Mouse (Mus musculus): ENCODE results near the gene Sftpa1. TPM values are rescaled to one million over a fixed set of nuclear protein-coding genes. Genes with fewer than 3 reads are reported as not detected.

Sftpa1 gene
- polyA plus RNA-seq (2017; shearing (Covaris generic)) = not detected

DNA sequence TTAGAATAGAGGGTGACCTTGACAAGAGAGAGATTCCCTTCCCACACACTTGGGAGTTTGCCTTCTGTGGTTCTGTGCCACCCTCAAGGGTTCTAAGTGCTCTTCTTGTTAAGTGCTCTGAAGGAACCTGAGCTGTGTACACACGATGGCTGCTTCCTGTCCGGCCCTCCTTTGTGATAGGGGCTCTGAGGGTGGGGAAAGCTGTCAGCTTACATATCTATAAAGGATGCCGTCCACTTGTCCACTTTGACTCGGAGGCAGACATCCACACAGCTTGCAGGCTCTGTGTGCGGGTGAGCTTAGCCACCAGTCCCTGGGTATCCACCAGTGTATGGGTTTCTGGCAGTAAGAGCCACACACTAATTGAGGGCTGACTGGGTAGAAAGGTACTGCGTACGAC, at the start of gene Sftpa1:
Gene Sftpa1, plus strand, starts transcription at position 243 of the 400 bp plus-strand sequence.

DNA sequence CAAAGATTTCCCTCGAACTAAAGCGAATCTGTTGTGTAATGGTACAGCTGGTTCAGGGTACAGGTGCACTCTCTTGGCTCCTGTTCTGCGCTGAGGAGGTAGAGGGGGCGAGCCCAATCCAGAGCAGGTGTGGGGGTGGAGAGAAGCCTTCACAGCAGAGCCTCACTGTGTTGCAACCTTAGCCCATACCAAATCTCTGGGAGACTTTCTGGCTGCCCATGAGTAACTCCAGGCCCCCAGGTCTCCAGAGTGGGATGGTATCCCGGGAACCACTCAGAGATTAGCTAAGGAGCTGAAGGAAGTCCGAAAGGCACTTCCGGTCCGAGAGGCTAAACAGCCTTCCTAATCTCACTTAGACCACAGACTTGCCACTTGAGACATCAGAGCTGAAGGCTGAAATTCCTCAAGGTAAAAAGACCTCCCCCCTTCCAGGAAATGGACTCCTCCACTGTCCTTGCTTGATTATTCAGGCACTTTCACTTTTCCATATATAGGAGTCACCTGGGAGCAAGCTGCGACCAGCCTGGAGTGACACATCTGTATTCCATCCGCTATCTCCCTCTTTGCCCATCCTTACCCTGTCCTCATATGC, 26.6 kb upstream of the Sftpa1 start, which contains the start of gene Mat1a:
Gene Mat1a, plus strand, starts transcription at position 183 of the 592 bp plus-strand sequence.

DNA sequence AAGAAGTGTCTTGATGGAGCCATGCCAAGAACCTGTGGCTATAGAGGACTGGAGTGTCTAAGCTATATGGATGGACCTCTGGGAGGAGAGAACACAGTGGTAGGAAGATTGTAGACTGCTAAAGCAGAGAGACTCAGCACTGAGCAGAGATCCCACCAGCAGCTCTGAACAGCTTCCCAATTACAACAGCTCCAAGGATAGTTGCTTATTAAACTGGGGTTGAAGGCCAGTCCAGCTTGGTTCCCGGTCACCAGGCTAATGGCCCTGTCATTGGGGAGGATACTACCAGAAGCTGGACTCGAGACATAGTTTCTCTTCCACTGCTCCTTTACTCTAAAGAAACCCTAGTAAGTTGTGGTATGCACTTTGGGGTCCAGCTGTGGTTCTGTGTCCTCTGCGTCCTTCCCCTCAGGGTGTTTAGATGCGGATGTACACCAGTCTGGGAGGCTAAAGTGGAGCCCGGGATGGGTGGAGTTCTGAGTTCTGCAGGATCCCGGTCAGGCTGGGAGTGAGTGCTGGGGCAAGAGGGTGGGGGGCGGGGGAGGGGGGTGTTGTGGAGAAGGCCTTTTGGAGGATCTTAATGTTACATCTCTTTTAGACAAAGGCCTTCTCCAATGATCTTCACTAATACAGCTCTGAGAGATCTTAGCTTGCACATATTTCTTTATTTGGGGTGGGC, 19.8 kb downstream of the Sftpa1 start, which contains the start of gene Mbl1:
Gene Mbl1, plus strand, starts transcription at position 239 of the 679 bp plus-strand sequence.

DNA sequence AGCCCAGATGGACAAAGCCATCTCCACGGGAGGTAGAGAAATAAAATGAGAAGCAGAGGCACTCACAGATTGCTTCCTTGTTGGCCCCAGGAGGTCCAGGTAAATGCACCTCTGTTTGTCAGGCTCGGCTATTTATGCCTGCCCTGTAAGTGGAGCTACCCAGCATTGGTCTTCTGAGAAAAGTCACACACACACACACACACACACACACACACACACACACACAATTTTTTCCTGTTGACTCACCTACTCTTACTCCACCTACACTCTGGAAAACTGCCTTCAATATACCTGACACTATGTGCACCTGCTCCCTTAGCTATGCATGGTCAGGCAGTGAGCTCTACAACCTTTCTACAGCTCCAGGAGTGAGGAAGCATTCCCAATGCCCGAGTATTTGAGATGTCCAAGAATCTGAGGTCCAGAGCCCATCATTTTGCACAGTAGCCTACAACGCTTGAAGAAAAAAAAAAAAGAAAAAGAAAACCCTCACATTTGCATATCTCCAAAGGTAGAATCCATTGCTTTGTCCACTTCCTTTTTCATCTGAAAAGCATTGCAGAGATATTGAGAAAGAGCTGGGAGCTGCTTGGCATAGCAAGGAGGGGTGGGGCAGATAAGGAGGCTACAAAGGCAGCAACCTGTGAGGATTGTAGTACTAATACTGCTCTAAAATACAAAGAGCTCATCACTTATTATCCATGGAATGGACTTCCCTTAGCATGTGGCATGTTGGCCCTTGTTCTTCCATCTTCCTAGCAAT, 53.7 kb downstream of the Sftpa1 start, which contains the start of gene Sftpd:
Gene Sftpd, minus strand, starts transcription at position 91 of the 763 bp plus-strand sequence.

Other genes with a start within 250 kb of the Sftpa1 start
- 0.67 TPM for gene Sh2d4b, start 238.5 kb upstream of the Sftpa1 start, polyA plus RNA-seq (2017; shearing (Covaris generic))
- 128 TPM for gene Tspan14, start 165.0 kb upstream of the Sftpa1 start, polyA plus RNA-seq (2017; shearing (Covaris generic))
- gene Fam213a, start 118.0 kb upstream of the Sftpa1 start, polyA plus RNA-seq (2017; shearing (Covaris generic)) = 15.9 TPM
- not detected for gene Dydc2, start 62.6 kb upstream of the Sftpa1 start, polyA plus RNA-seq (2017; shearing (Covaris generic))
- gene Dydc1, start 58.9 kb upstream of the Sftpa1 start, polyA plus RNA-seq (2017; shearing (Covaris generic)) = not detected
- not detected for gene Mat1a, start 26.7 kb upstream of the Sftpa1 start, polyA plus RNA-seq (2017; shearing (Covaris generic))
- gene Mbl1, start 19.7 kb downstream of the Sftpa1 start, polyA plus RNA-seq (2017; shearing (Covaris generic)) = not detected
- not detected for gene Sftpd, start 53.4 kb downstream of the Sftpa1 start, polyA plus RNA-seq (2017; shearing (Covaris generic))
- gene Gm2832, start 147.0 kb downstream of the Sftpa1 start, polyA plus RNA-seq (2017; shearing (Covaris generic)) = not detected
- 0.88 TPM for gene Gm5798, start 216.8 kb downstream of the Sftpa1 start, polyA plus RNA-seq (2017; shearing (Covaris generic))